Mouse (Mus musculus) hindbrain, embryonic 13.5 days (tissue): Measurements from ENCODE around the gene S100a6. TPM values are rescaled to one million over a fixed set of nuclear protein-coding genes. Genes with fewer than 3 reads are reported as not detected.

Source experiments
- ATAC-seq: fragments of 200-750 bp; cut with Nextera tagmentation; 2 replicates; pipeline ENCODE4 v1.8.0; 2017; ENCODE audit warnings: moderate TSS enrichment; ENCODE audit not compliant: low FRiP score
- H3K27ac ChIP-seq: fragments of 300-500 bp; sonication (generic); 2 replicates; pipeline ENCODE4 v1.5.1; 2015; ENCODE audit warnings: inconsistent platforms, mild to moderate bottlenecking, moderate library complexity
- H3K27me3 ChIP-seq: fragments of 300-500 bp; sonication (generic); 2 replicates; pipeline ENCODE4 v1.6.1; 2015; ENCODE audit warnings: mild to moderate bottlenecking, inconsistent platforms
- H3K36me3 ChIP-seq: fragments of 300-500 bp; sonication (generic); 2 replicates; pipeline ENCODE4 v1.6.1; 2015; ENCODE audit warnings: mild to moderate bottlenecking, inconsistent platforms
- H3K4me1 ChIP-seq: fragments of 300-500 bp; sonication (generic); replicated peaks from 2 replicates; pipeline ENCODE4 v1.6.1; 2015; ENCODE audit warnings: inconsistent platforms
- H3K4me2 ChIP-seq: fragments of 300-500 bp; sonication (generic); 2 replicates; pipeline ENCODE4 v1.6.1; 2015; ENCODE audit warnings: inconsistent platforms, mild to moderate bottlenecking, moderate library complexity
- H3K4me3 ChIP-seq: fragments of 300-500 bp; sonication (generic); 2 replicates; pipeline ENCODE4 v1.5.1; 2015; ENCODE audit warnings: mild to moderate bottlenecking, inconsistent platforms
- H3K9ac ChIP-seq: fragments of 300-500 bp; sonication (generic); 2 replicates; pipeline ENCODE4 v1.6.1; 2015; ENCODE audit warnings: mild to moderate bottlenecking, inconsistent platforms
- H3K9me3 ChIP-seq: fragments of 300-500 bp; sonication (generic); 2 replicates; pipeline ENCODE4 v1.6.1; 2016; ENCODE audit warnings: inconsistent platforms
- WGBS: fragments of 180-500 bp; shearing (Covaris S2); methylation state at CpG from one replicate; pipeline ENCODE4 v1.1.7; 2015; 5-methylcytosine and 5-hydroxymethylcytosine counted together
- polyA plus RNA-seq: library from polyadenylated mRNA; unstranded; fragments of >200 nt; fragmentation: Nextera tagmentation; extraction: Ambion mirVana; gene quantifications from 2 replicates; pipeline ENCODE4 v1.2.1, GENCODE M21; 2015

The S100a6 gene
- polyA plus RNA-seq, 1 experiment from 2014 or later: 42.3 TPM

GRCm38 (mm10) chr3:90638511-90639275 lies 26.0 kb downstream of the S100a6 start:
- H3K4me3 ChIP-seq: no peak overlapping the region
- ATAC-seq: no peak
- H3K4me2 ChIP-seq: no peak overlapping the region
- no peaks in the 10 kb centered on the region for H3K4me1 ChIP-seq
- no peaks in the 10 kb centered on the region for H3K9me3 ChIP-seq
- no peak overlapping the region for H3K9ac ChIP-seq
- WGBS: 79% methylated on average over 1 of the region's 1 CpGs
- H3K27me3 ChIP-seq: no peaks in the 10 kb centered on the region
- no peak overlapping the region for H3K27ac ChIP-seq
- no peaks in the 10 kb centered on the region for H3K36me3 ChIP-seq

- Histone ChIP-seq H3K4me2 (no peak overlapping the region), H3K9me3 (no peaks in the 10 kb centered on the region), H3K27ac (no peak overlapping the region), H3K27me3 (no peaks in the 10 kb centered on the region), H3K36me3 (no peaks in the 10 kb centered on the region), H3K4me1 (no peaks in the 10 kb centered on the region), H3K4me3 (no peak overlapping the region), H3K9ac (no peak overlapping the region)
- no peak for ATAC-seq
- 54% methylated on average over 7 of the region's 7 CpGs for WGBS
Observed at GRCm38 (mm10) chr3:90639511-90640154, 27.0 kb downstream of the S100a6 start.

- 86% methylated on average over 7 of the region's 7 CpGs for WGBS
- no peak overlapping the region for H3K9ac ChIP-seq
Observed at GRCm38 (mm10) chr3:90640981-90641380, 28.3 kb downstream of the S100a6 start.

GRCm38 (mm10) chr3:90644220-90644619 lies 31.5 kb downstream of the S100a6 start:
- no peak overlapping the region for H3K4me3 ChIP-seq
- no peak overlapping the region for H3K4me2 ChIP-seq
- no peak overlapping the region for H3K27ac ChIP-seq
- H3K27me3 ChIP-seq: no peaks in the 10 kb centered on the region
- no peak overlapping the region for H3K9ac ChIP-seq
- no peak for ATAC-seq
- H3K4me1 ChIP-seq: no peaks in the 10 kb centered on the region
- WGBS: 51% methylated on average over 3 of the region's 3 CpGs
- H3K9me3 ChIP-seq: no peaks in the 10 kb centered on the region
- no peaks in the 10 kb centered on the region for H3K36me3 ChIP-seq

More at GRCm38 (mm10) chr3:90640981-90641380, 28.3 kb downstream of the S100a6 start:
- Histone ChIP-seq H3K4me1 (no peaks in the 10 kb centered on the region), H3K27ac (no peak overlapping the region), H3K9me3 (no peaks in the 10 kb centered on the region), H3K4me3 (no peak overlapping the region), H3K4me2 (no peak overlapping the region), H3K27me3 (no peaks in the 10 kb centered on the region), H3K36me3 (no peaks in the 10 kb centered on the region)
- no peak for ATAC-seq

- ATAC-seq: no peak
- no peaks in the 10 kb centered on the region for H3K27me3 ChIP-seq
- H3K9ac ChIP-seq: no peak overlapping the region
- H3K36me3 ChIP-seq: no peaks in the 10 kb centered on the region
- H3K27ac ChIP-seq: no peak overlapping the region
- WGBS: 91% methylated on average over 1 of the region's 1 CpGs
- H3K4me3 ChIP-seq: no peak overlapping the region
- H3K9me3 ChIP-seq: no peaks in the 10 kb centered on the region
- H3K4me2 ChIP-seq: no peak overlapping the region
- no peaks in the 10 kb centered on the region for H3K4me1 ChIP-seq
Observed at GRCm38 (mm10) chr3:90647291-90647690, 34.6 kb downstream of the S100a6 start.

- H3K9ac ChIP-seq: no peak overlapping the region
- no peaks in the 10 kb centered on the region for H3K4me1 ChIP-seq
- no peak overlapping the region for H3K4me2 ChIP-seq
- no peak overlapping the region for H3K27ac ChIP-seq
- H3K9me3 ChIP-seq: no peaks in the 10 kb centered on the region
- ATAC-seq: no peak
- no peaks in the 10 kb centered on the region for H3K36me3 ChIP-seq
- 0 out of 2 replicates have a peak, but pooled peaks cover 1% of the 10 kb centered on the region for H3K27me3 ChIP-seq
- H3K4me3 ChIP-seq: no peak overlapping the region
Observed at GRCm38 (mm10) chr3:90648981-90649380, 36.3 kb downstream of the S100a6 start.

GRCm38 (mm10) chr3:90649832-90650231 lies 37.1 kb downstream of the S100a6 start:
- Histone ChIP-seq H3K27me3 (0 out of 2 replicates have a peak, but pooled peaks cover 5% of the 10 kb centered on the region), H3K4me1 (no peaks in the 10 kb centered on the region), H3K9me3 (no peaks in the 10 kb centered on the region), H3K9ac (no peak overlapping the region), H3K27ac (no peak overlapping the region), H3K36me3 (no peaks in the 10 kb centered on the region), H3K4me3 (no peak overlapping the region), H3K4me2 (no peak overlapping the region)
- ATAC-seq: no peak
- WGBS: 94% methylated on average over 2 of the region's 2 CpGs

GRCm38 (mm10) chr3:90652878-90653508 lies 40.3 kb downstream of the S100a6 start:
- peak; percentile 83 for ATAC-seq
- Histone ChIP-seq H3K9ac (no peak overlapping the region), H3K27ac (no peak overlapping the region), H3K4me1 (no peaks in the 10 kb centered on the region), H3K36me3 (no peaks in the 10 kb centered on the region), H3K4me2 (no peak overlapping the region), H3K27me3 (0 out of 2 replicates have a peak, but pooled peaks cover 5% of the 10 kb centered on the region), H3K9me3 (no peaks in the 10 kb centered on the region), H3K4me3 (no peak overlapping the region)
- 40% methylated on average over 5 of the region's 5 CpGs for WGBS

- Histone ChIP-seq H3K9ac (no peak within 1 kb of the TSS), H3K4me3 (no peak within 1 kb of the TSS), H3K27me3 (0 out of 2 replicates have a peak, but pooled peaks cover 5% of the 10 kb centered on the region), H3K4me2 (no peak within 1 kb of the TSS), H3K4me1 (no peaks in the 10 kb centered on the region), H3K36me3 (no peaks in the 10 kb centered on the region), H3K9me3 (no peaks in the 10 kb centered on the region), H3K27ac (no peak within 1 kb of the TSS)
- no peak for ATAC-seq
Observed at GRCm38 (mm10) chr3:90653717-90654116, 41.0 kb downstream of the S100a6 start, which contains the start of gene S100a7a. Gene S100a7a (plus strand): TSS chr3:90654017.

- H3K4me1 ChIP-seq: no peaks in the 10 kb centered on the region
- H3K9me3 ChIP-seq: no peaks in the 10 kb centered on the region
- H3K4me3 ChIP-seq: no peak overlapping the region
- no peaks in the 10 kb centered on the region for H3K36me3 ChIP-seq
- 0 out of 2 replicates have a peak, but pooled peaks cover 5% of the 10 kb centered on the region for H3K27me3 ChIP-seq
- 78% methylated on average over 4 of the region's 4 CpGs for WGBS
- no peak for ATAC-seq
- H3K4me2 ChIP-seq: no peak overlapping the region
- no peak overlapping the region for H3K9ac ChIP-seq
- no peak overlapping the region for H3K27ac ChIP-seq
Observed at GRCm38 (mm10) chr3:90657405-90657804, 44.7 kb downstream of the S100a6 start.

GRCm38 (mm10) chr3:90659364-90660044 lies 46.8 kb downstream of the S100a6 start:
- no peak overlapping the region for H3K4me2 ChIP-seq
- H3K9me3 ChIP-seq: no peaks in the 10 kb centered on the region
- no peak overlapping the region for H3K4me3 ChIP-seq
- no peak for ATAC-seq
- no peak overlapping the region for H3K9ac ChIP-seq
- no peaks in the 10 kb centered on the region for H3K4me1 ChIP-seq
- H3K27me3 ChIP-seq: no peaks in the 10 kb centered on the region
- H3K36me3 ChIP-seq: no peaks in the 10 kb centered on the region
- no peak overlapping the region for H3K27ac ChIP-seq

- no peak for ATAC-seq
- H3K4me2 ChIP-seq: no peak overlapping the region
- no peaks in the 10 kb centered on the region for H3K36me3 ChIP-seq
- WGBS: 94% methylated on average over 2 of the region's 2 CpGs
- H3K4me3 ChIP-seq: no peak overlapping the region
- no peaks in the 10 kb centered on the region for H3K9me3 ChIP-seq
- no peak overlapping the region for H3K27ac ChIP-seq
- H3K9ac ChIP-seq: no peak overlapping the region
- no peaks in the 10 kb centered on the region for H3K4me1 ChIP-seq
- no peaks in the 10 kb centered on the region for H3K27me3 ChIP-seq
Observed at GRCm38 (mm10) chr3:90664219-90664618, 51.5 kb downstream of the S100a6 start.
